Mouse (Mus musculus) stomach, embryonic 16.5 days (tissue): ENCODE measurements around the gene Itga3. TPM values are rescaled to one million over a fixed set of nuclear protein-coding genes. Genes with fewer than 3 reads are reported as not detected.
"Not testable (repeated sequence)": the region's sequence is repeated elsewhere in the genome, so short reads cannot be mapped to it uniquely, and the experiment has no call there.

ENCODE experiments used
- ATAC-seq: fragments of 200-750 bp; cut with Nextera tagmentation; 2 replicates; pipeline ENCODE4 v1.8.0; 2017; ENCODE audit warnings: moderate number of reproducible peaks, moderate TSS enrichment; ENCODE audit not compliant: insufficient read depth, low FRiP score
- H3K27ac ChIP-seq: fragments of 300-500 bp; sonication (generic); 2 replicates; pipeline ENCODE4 v1.5.1; 2014; ENCODE audit warnings: low read length
- H3K27me3 ChIP-seq: fragments of 300-500 bp; sonication (generic); 2 replicates; pipeline ENCODE4 v1.6.1; 2014; ENCODE audit warnings: low read length, control low read depth, mixed read lengths; ENCODE audit not compliant: control insufficient read depth, insufficient read depth
- H3K36me3 ChIP-seq: fragments of 300-500 bp; sonication (generic); 2 replicates; pipeline ENCODE4 v1.6.1; 2014; ENCODE audit warnings: low read length; ENCODE audit not compliant: control insufficient read depth, insufficient read depth
- H3K4me1 ChIP-seq: fragments of 300-500 bp; sonication (generic); 2 replicates; pipeline ENCODE4 v1.6.1; 2014; ENCODE audit warnings: low read length, control low read depth, mixed read lengths; ENCODE audit not compliant: control insufficient read depth, insufficient read depth
- H3K4me2 ChIP-seq: fragments of 300-500 bp; sonication (generic); 2 replicates; pipeline ENCODE4 v1.6.1; 2014; ENCODE audit warnings: low read depth, low read length, mixed read lengths
- H3K4me3 ChIP-seq: fragments of 300-500 bp; sonication (generic); replicated peaks from 2 replicates; pipeline ENCODE4 v1.5.1; 2014; ENCODE audit warnings: mild to moderate bottlenecking, low read length
- H3K9ac ChIP-seq: fragments of 300-500 bp; sonication (generic); 2 replicates; pipeline ENCODE4 v1.6.1; 2014; ENCODE audit warnings: low read length
- H3K9me3 ChIP-seq: fragments of 300-500 bp; sonication (generic); replicated peaks from 2 replicates; pipeline ENCODE4 v1.6.1; 2016; ENCODE audit warnings: low read length, control low read depth; ENCODE audit not compliant: control insufficient read depth
- WGBS: fragments of 180-500 bp; shearing (Covaris S2); extraction: QIAGEN DNeasy Blood & Tissue Kit; methylation state at CpG from one replicate; pipeline ENCODE4 v1.1.7; 2014; 5-methylcytosine and 5-hydroxymethylcytosine counted together
- polyA plus RNA-seq: library from polyadenylated mRNA; unstranded; fragments of >200 nt; fragmentation: Nextera tagmentation; extraction: Ambion mirVana; gene quantifications from 2 replicates; pipeline ENCODE4 v1.2.1, GENCODE M21; 2015

The Itga3 gene
- polyA plus RNA-seq, 1 experiment from 2014 or later, result 19.4 TPM

- no peak for ATAC-seq
- 37% methylated on average over 3 of the region's 3 CpGs for WGBS
- no peak overlapping the region for H3K9ac ChIP-seq
- no peaks in the 10 kb centered on the region for H3K27me3 ChIP-seq
- no peaks in the 10 kb centered on the region for H3K9me3 ChIP-seq
- peak overlapping the region; percentile 32; the same call in 1 of the 2 replicates for H3K27ac ChIP-seq
- peaks cover 42% of the 10 kb centered on the region for H3K4me1 ChIP-seq
- peak overlapping the region; percentile 79; the same call in 1 of the 2 replicates for H3K4me2 ChIP-seq
- H3K4me3 ChIP-seq, result no peak overlapping the region
- H3K36me3 ChIP-seq, result no peaks in the 10 kb centered on the region
Observed at GRCm38 (mm10) chr11:95012487-95012886, 64.1 kb downstream of the Itga3 start.

DNA sequence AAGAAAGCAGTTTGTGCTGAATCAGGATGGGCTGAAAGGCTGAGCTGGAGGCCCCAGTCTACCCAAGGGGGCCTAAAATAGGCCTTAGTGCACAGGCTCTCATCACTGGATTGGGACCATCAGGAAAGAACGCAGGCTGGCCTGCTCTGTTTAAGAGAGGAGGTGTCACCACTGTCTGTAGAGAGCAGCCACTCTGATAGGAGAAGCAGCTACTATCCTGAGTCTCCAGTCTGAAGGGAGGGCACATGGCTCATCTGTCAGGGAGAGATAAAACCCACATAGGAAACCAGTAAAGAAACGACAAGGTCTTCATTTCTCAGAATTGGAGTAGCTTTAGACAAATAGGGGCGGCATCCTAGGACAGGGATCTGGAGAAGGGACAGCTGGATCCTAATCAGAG is 64.5 kb downstream of the Itga3 start:
- H3K27ac ChIP-seq, result peak overlapping the region; percentile 32
- H3K9ac ChIP-seq, result peak overlapping the region; percentile 61
- H3K4me1 ChIP-seq, result peaks cover 46% of the 10 kb centered on the region
- H3K27me3 ChIP-seq, result no peaks in the 10 kb centered on the region
- WGBS, result 37% methylated on average over 3 of the region's 3 CpGs
- peak; percentile 27; the same call in 1 of the 2 replicates for ATAC-seq
- no peaks in the 10 kb centered on the region for H3K36me3 ChIP-seq
- H3K9me3 ChIP-seq, result no peaks in the 10 kb centered on the region
- peak overlapping the region; percentile 81 for H3K4me3 ChIP-seq
- peak overlapping the region; percentile 79 for H3K4me2 ChIP-seq

DNA sequence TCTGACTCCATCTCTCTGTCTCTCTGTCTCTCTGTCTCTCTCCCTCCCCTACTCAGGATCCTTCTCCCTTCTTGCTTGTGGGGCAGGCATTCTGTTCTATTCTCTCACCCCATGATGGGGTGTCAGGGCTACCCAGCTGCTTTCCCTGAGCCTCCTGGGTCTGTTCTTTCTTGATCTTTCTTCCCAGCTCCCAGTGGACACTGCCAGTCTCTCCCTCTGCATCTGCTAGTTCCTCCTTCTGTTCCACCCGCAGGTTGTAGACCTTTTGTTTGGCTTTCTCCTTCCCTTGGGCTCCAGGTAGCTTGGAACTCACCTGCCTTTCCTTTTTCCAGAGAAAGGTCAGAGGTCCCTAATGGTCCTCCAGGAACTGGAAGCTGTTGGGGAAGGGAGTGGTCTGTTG is 65.2 kb downstream of the Itga3 start:
- Histone ChIP-seq H3K4me1 (peaks cover 49% of the 10 kb centered on the region), H3K27me3 (no peaks in the 10 kb centered on the region), H3K9me3 (no peaks in the 10 kb centered on the region), H3K4me3 (peak overlapping the region; percentile 81), H3K9ac (peak overlapping the region; percentile 61), H3K27ac (peak overlapping the region; percentile 32), H3K4me2 (peak overlapping the region; percentile 79), H3K36me3 (no peaks in the 10 kb centered on the region)
- 15% methylated on average over 1 of the region's 1 CpGs for WGBS
- no peak for ATAC-seq

GRCm38 (mm10) chr11:95010841-95011403 is 65.7 kb downstream of the Itga3 start:
- not testable (repeated sequence) for ATAC-seq, H3K9me3 ChIP-seq, H3K27ac ChIP-seq, H3K36me3 ChIP-seq, H3K27me3 ChIP-seq
- H3K4me1 ChIP-seq, result peaks cover 49% of the 10 kb centered on the region
- peak overlapping the region; percentile 61; the same call in 1 of the 2 replicates for H3K9ac ChIP-seq
- peak overlapping the region; percentile 79 for H3K4me2 ChIP-seq
- peak overlapping the region; percentile 81 for H3K4me3 ChIP-seq
- WGBS, result 10% methylated on average over 4 of the region's 4 CpGs

- no peak for ATAC-seq
- under 1% methylated on average over 32 of the region's 40 CpGs for WGBS
- Histone ChIP-seq H3K27ac (peak overlapping the region; percentile 92), H3K36me3 (0 out of 2 replicates have a peak, but pooled peaks cover 6% of the 10 kb centered on the region), H3K4me3 (peak overlapping the region; percentile 81), H3K4me1 (peaks cover 49% of the 10 kb centered on the region), H3K9me3 (no peaks in the 10 kb centered on the region), H3K9ac (peak overlapping the region; percentile 90), H3K27me3 (no peaks in the 10 kb centered on the region), H3K4me2 (peak overlapping the region; percentile 79)
Observed at GRCm38 (mm10) chr11:95010141-95010739, 66.4 kb downstream of the Itga3 start.

- H3K36me3 ChIP-seq, result peaks cover 10% of the 10 kb centered on the region; the same call in 1 of the 2 replicates
- peak; percentile 72 for ATAC-seq
- H3K27ac ChIP-seq, result peak within 1 kb of the TSS; percentile 92
- peak within 1 kb of the TSS; percentile 90 for H3K9ac ChIP-seq
- no peaks in the 10 kb centered on the region for H3K27me3 ChIP-seq
- WGBS, result under 1% methylated on average over 32 of the region's 32 CpGs
- peaks cover 49% of the 10 kb centered on the region for H3K4me1 ChIP-seq
- H3K4me2 ChIP-seq, result peak within 1 kb of the TSS; percentile 79
- H3K4me3 ChIP-seq, result peak within 1 kb of the TSS; percentile 81
- no peaks in the 10 kb centered on the region for H3K9me3 ChIP-seq
Observed at GRCm38 (mm10) chr11:95009629-95010014, 67.0 kb downstream of the Itga3 start, which contains the start of gene Samd14. TSS of gene Samd14 (plus strand) at chr11:95009879.

DNA sequence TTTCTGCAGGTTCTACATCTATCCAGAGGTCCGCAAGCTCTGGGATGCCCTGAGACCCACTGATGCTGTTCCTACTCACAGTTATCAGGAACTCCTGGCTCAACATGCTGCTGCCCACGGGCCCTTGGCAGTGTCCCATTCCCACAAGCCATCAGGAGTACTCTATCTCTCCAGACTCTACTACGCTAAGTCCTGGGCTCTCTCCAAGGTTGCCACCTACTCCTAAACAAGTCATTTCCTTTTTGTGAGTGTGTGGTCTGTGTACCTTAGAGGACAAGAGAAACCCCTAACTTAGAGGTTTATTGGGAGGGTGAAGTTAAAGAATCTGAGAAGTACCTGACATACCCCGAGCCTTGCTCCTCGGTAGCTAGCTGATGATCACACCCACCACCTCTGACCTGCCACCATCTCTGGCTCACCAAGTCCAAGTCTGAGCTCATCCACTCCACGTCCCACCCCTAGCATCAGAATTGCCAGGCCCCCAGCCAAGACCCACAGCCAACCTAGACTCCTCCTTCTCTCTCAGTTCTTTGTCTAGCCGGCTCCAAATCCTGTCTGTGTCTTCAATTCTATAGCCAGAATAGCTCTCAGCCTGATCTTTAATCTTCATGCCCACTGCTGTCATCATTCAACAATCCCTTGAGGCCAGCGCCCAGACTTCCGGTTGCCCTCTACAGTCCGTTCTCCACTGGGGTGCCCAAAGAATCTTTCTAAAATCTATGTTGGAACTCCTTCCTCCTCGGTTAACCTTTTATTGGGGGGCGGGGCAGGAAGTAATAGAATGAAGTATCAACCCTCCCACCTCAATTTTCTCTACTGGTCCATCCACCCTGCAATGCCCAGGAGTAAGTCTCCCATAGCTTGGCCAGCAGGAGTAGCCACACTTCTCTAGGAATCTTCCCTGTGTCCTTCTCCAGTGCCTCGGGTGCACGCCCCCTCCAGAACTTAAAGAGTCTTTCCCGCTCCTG is 67.7 kb downstream of the Itga3 start:
- ATAC-seq, result peak; percentile 0; the same call in 1 of the 2 replicates

DNA sequence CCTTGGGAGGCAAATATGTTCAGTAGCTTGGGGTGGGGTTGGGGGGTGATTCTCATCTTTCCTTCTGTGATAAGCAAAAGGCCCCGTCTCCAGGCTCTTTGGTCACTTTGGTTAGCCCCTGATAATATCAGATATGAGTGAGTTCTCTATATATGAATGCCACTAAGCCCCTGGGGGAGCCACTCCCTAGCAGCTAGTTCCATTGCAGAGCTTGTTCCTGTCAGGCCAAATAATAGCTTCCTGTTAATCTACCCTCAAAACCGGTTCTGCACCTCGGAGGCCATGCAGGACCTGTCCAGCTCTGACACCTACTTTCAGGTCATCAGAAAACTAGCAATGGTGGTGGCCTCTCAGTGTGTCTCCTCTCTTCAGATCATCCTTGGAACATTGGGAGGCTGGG is 69.2 kb downstream of the Itga3 start:
- Histone ChIP-seq H3K9me3 (no peaks in the 10 kb centered on the region), H3K36me3 (peaks cover 17% of the 10 kb centered on the region), H3K27me3 (no peaks in the 10 kb centered on the region), H3K4me1 (peaks cover 41% of the 10 kb centered on the region), H3K9ac (peak overlapping the region; percentile 70; the same call in 1 of the 2 replicates), H3K27ac (peak overlapping the region; percentile 88), H3K4me3 (peak overlapping the region; percentile 49; the same call in 1 of the 2 replicates), H3K4me2 (peak overlapping the region; percentile 62)
- 38% methylated on average over 3 of the region's 3 CpGs for WGBS
- ATAC-seq, result no peak

More for the DNA sequence above, 67.7 kb downstream of the Itga3 start:
- peak overlapping the region; percentile 92 for H3K27ac ChIP-seq
- peaks cover 10% of the 10 kb centered on the region; the same call in 1 of the 2 replicates for H3K36me3 ChIP-seq
- peaks cover 49% of the 10 kb centered on the region for H3K4me1 ChIP-seq
- H3K4me3 ChIP-seq, result peak overlapping the region; percentile 81
- no peaks in the 10 kb centered on the region for H3K9me3 ChIP-seq
- WGBS, result 26% methylated on average over 15 of the region's 15 CpGs
- H3K9ac ChIP-seq, result peak overlapping the region; percentile 90
- peak overlapping the region; percentile 79 for H3K4me2 ChIP-seq
- H3K27me3 ChIP-seq, result no peaks in the 10 kb centered on the region
